Mouse (Mus musculus): Measurements from ENCODE around the gene Gpt2.
A peak's percentile ranks its signal among the peaks of the same experiment; 100 is the strongest.

DNA sequence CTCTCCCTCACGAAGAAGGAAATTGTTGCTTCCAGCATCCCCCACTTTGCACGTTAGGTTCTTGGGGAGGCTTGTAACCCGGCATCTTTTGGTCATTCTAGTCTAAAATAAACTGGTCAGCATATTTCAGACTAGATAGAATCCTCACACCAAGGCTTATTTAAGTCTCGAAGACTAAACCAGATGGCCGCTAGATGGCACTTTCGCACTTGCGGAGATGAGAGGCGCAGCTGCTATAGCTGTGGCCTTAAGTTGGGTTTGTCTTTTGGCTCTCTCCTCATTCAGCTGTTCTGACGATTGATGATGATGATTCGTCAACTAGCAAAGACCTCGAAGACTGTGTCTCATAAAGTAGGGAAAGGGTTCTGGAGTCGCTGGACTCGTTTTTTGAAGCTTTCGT, 35.8 kb upstream of the Gpt2 start:
- TF ChIP-seq CTCF (IDR thresholded peaks at IDR 0.05; ENCODE audit: low read depth, low read length) = peak; percentile 66
- TF ChIP-seq POLR2A (IDR thresholded peaks at IDR 0.05; ENCODE audit: borderline replicate concordance, low read depth, low read length) = no peak

Measured in bone marrow macrophage, adult 2 months (primary cell).